Mouse (Mus musculus): ENCODE results near the gene Lrp4. TPM values are rescaled to one million over a fixed set of nuclear protein-coding genes. Genes with fewer than 3 reads are reported as not detected.
A peak's percentile ranks its signal among the peaks of the same experiment; 100 is the strongest.

The Lrp4 gene
- polyA plus RNA-seq, 1 experiment from 2014 or later, result 4.6 TPM

DNA sequence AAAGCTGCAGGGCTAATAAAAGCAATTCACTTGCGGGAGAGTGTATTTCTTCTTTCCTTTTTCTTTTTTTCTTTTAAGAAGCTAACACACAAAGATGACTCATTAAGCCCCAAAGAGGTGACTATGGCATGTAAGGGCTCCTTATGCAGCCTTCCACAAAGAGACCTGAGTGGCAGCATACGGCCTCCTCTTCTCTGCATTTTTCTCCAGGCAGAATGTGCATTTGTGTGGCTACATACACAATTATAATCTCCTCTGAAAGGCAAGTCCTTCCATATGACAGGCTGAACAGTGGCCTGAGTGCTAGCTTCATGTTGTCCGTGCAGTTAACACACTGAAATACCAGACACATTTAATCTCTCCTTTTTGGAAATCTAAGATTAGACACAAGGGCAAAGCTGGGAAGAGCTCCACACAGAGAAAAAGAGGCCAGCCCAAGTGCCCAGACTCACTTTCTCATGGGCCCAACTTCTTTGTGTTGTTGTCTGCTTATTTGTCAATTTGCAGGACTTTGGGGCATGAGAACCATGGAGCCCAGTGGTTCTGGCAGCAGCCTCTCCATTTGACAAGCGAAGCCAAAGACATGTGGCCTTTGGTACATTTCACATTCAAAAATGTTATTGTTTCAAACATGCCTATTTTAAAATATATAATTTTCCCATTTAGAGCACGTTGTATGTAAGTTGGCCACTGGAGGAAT lies 20.0 kb upstream of the Lrp4 start:
- no peaks in the 10 kb centered on the region for H3K9me3 ChIP-seq
- no peaks in the 10 kb centered on the region for H3K36me3 ChIP-seq
- H3K4me1 ChIP-seq, result peaks cover 6% of the 10 kb centered on the region; the same call in 1 of the 2 replicates
- 76% methylated on average over 5 of the region's 5 CpGs for WGBS
- H3K4me3 ChIP-seq, result no peak overlapping the region
- no peaks in the 10 kb centered on the region for H3K27me3 ChIP-seq (ENCODE audit: insufficient read depth, poor library complexity, severe bottlenecking)
- 0 out of 2 replicates have a peak overlapping the region, but pooled peaks have one; percentile 37 for H3K27ac ChIP-seq
- peak; percentile 41 for DNase-seq (ENCODE audit: low spot score)

DNA sequence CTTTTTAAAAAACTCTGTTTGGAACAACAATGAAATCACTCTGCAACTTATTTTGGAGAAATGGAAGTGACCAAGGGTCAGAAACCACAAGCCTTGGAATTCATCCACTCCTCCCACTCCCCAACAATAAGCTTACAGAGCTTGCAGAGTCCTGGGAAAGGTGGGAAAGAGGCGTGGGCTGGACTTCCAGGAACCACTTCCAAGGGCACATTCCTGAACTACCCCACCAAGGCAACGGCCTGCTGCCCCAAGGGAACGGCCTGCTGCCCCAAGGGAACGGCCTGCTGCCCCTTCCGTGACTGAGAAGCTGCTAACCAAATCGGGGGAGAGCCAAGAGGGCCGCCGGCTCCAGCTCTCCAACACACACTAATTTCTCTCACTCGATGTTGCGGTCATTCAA lies 18.0 kb upstream of the Lrp4 start:
- no peaks in the 10 kb centered on the region for H3K36me3 ChIP-seq
- no peaks in the 10 kb centered on the region for H3K27me3 ChIP-seq (ENCODE audit: insufficient read depth, poor library complexity, severe bottlenecking)
- H3K9me3 ChIP-seq, result no peaks in the 10 kb centered on the region
- peaks cover 6% of the 10 kb centered on the region; the same call in 1 of the 2 replicates for H3K4me1 ChIP-seq
- H3K27ac ChIP-seq, result no peak overlapping the region
- WGBS, result 80% methylated on average over 10 of the region's 10 CpGs
- peak; percentile 30 for DNase-seq (ENCODE audit: low spot score)
- H3K4me3 ChIP-seq, result no peak overlapping the region

DNA sequence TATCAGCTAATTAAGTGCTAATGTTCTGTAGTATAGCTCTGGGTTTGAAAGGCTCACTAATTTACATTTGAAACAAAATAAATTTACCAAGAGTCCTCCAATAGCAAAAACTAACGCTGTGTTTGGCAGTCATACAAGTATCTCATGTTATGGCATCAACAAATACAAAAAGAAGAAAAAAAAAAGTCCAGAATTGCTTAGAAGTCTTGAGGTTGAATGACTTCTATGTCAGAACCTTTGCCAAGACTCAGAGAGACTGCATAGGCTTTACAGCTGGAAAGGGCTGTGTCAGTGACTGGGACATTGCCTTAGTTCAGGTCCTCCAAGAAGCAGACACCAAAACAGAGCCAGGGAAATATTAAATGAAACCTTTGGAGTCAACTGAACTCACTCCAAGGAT lies 17.4 kb upstream of the Lrp4 start:
- no peak for DNase-seq (ENCODE audit: low spot score)
- peaks cover 6% of the 10 kb centered on the region; the same call in 1 of the 2 replicates for H3K4me1 ChIP-seq
- no peaks in the 10 kb centered on the region for H3K9me3 ChIP-seq
- H3K27me3 ChIP-seq (ENCODE audit: insufficient read depth, poor library complexity, severe bottlenecking), result no peaks in the 10 kb centered on the region
- H3K27ac ChIP-seq, result no peak overlapping the region
- WGBS, result 78% methylated on average over 1 of the region's 1 CpGs
- no peak overlapping the region for H3K4me3 ChIP-seq
- no peaks in the 10 kb centered on the region for H3K36me3 ChIP-seq

DNA sequence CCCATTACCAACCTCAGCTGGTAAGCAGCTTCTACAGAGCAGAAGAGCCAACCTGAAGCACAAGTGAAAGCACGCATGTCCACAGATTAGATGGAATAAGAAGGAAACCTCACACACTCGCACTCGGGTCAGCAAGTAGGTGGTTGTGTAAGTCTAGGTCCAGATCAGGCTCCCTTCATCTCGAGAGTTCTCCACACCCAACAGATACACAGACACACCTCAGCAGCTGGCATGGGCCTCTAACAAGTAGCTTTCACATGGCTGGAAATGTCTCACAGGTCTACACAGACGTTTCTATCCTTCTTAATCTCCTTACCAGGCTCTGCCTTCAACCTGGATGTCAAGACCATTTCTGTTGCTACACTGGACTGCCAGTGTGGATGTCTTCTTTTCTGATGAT lies 16.6 kb upstream of the Lrp4 start:
- no peak overlapping the region for H3K27ac ChIP-seq
- H3K36me3 ChIP-seq, result no peaks in the 10 kb centered on the region
- H3K4me3 ChIP-seq, result no peak overlapping the region
- H3K4me1 ChIP-seq, result peaks cover 6% of the 10 kb centered on the region; the same call in 1 of the 2 replicates
- no peaks in the 10 kb centered on the region for H3K27me3 ChIP-seq (ENCODE audit: insufficient read depth, poor library complexity, severe bottlenecking)
- no peaks in the 10 kb centered on the region for H3K9me3 ChIP-seq
- WGBS, result 83% methylated on average over 5 of the region's 5 CpGs
- no peak for DNase-seq (ENCODE audit: low spot score)

DNA sequence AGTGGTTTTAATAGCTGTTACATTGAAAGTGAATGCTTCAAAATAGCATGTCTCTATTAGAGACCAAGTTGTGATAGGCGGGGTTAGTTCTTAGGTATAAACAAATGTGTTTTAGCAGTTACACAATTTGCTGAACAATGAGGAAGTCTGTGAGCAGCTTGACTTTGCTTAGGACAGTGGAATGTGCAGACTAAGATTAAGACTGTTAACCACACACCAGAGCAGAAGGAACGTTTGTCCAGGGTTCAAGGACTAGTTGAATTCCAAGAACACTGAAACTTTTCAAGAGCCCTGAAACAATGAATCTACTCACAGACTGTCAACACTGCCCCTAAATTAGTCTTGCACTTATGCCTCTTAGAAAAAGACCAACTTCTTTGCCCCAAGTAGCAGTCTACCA lies 15.6 kb upstream of the Lrp4 start:
- Histone ChIP-seq H3K27me3 (ENCODE audit: insufficient read depth, poor library complexity, severe bottlenecking) (no peaks in the 10 kb centered on the region), H3K27ac (no peak overlapping the region), H3K4me3 (no peak overlapping the region), H3K4me1 (peaks cover 6% of the 10 kb centered on the region; the same call in 1 of the 2 replicates), H3K9me3 (no peaks in the 10 kb centered on the region), H3K36me3 (no peaks in the 10 kb centered on the region)
- WGBS, result 59% methylated on average over 2 of the region's 2 CpGs
- DNase-seq (ENCODE audit: low spot score), result no peak

DNA sequence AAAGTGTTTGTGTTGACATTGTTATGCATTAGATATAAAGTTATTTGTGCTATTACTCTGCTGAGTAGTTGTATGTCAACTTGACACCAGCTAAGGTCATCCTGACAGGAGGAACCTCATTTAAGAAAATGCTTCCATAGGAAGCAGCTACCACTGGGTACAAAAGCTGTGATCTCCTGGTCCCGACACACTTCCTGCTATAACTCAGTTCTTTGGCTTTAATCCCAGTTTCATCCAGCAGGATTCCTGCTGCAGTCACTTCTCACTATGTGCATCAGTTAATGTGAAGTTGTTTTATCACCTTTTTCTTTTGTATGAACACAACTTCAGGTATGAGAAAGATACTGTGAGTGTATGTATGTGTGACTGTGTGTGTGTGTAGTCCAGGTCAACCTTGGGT lies 15.1 kb upstream of the Lrp4 start:
- WGBS, result 53% methylated on average over 1 of the region's 1 CpGs
- Histone ChIP-seq H3K4me1 (peaks cover 3% of the 10 kb centered on the region; the same call in 1 of the 2 replicates), H3K9me3 (no peaks in the 10 kb centered on the region), H3K27me3 (ENCODE audit: insufficient read depth, poor library complexity, severe bottlenecking) (no peaks in the 10 kb centered on the region), H3K27ac (no peak overlapping the region), H3K36me3 (no peaks in the 10 kb centered on the region), H3K4me3 (no peak overlapping the region)
- DNase-seq (ENCODE audit: low spot score), result no peak

DNA sequence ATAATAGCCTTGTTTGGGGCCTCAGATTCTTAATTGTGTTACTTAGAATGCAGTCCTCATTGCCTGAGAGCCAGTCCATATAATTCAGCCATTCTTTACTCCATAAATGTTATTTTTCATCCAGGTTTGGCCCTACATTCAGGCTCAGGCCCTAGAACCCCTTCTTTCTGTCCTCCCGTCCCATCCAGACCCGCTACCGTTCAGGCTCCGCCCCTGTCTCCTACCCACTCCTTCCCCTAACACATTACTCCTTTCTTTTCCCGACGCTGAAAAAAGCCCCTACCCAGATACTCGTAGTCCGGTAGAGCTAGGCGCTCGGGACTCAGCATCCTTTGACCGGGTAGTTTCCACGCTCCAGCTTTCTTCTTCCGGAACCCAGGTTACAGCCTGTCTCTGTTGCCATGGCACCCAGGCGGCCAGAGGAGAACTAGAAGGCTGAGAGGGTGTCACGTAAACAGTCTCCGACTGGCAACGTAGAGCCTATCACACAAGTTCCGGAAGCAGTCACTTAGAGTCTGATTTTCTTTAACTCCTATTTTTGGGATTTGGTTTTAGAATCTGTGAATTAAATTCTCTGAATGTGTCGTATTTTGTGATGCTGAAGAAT lies 12.9 kb upstream of the Lrp4 start, which contains the start of gene 1110051M20Rik:
1110051M20Rik (minus strand) TSS at position 419 of the 607 bp plus-strand sequence.
- no peaks in the 10 kb centered on the region for H3K36me3 ChIP-seq
- DNase-seq (ENCODE audit: low spot score), result peak; percentile 93
- no peaks in the 10 kb centered on the region for H3K9me3 ChIP-seq
- no peaks in the 10 kb centered on the region for H3K27me3 ChIP-seq (ENCODE audit: insufficient read depth, poor library complexity, severe bottlenecking)
- peak within 1 kb of the TSS; percentile 79 for H3K27ac ChIP-seq
- peak within 1 kb of the TSS; percentile 78 for H3K4me3 ChIP-seq
- under 1% methylated on average over 19 of the region's 19 CpGs for WGBS
- H3K4me1 ChIP-seq, result no peaks in the 10 kb centered on the region

DNA sequence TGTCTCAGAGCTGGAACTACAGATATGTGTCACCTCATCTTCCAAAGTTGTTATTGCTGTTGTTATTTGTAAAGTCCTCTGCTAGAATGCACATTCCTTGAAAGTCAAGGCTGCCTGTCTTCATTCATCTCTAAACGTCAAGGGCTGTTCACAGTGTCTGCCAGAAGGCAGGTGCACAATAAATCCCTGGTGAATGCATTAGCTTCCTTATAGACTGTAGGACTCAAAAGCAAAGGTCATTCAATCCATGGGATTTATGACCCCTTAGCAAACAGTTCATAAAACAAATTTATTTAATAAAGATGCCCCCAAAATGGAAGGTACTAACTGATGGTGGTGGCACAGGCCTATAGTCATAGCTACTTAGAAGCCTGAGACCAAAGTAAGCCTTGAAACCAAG lies 7.6 kb upstream of the Lrp4 start:
- H3K9me3 ChIP-seq, result no peaks in the 10 kb centered on the region
- no peaks in the 10 kb centered on the region for H3K27me3 ChIP-seq (ENCODE audit: insufficient read depth, poor library complexity, severe bottlenecking)
- H3K36me3 ChIP-seq, result no peaks in the 10 kb centered on the region
- peaks cover 8% of the 10 kb centered on the region; the same call in 1 of the 2 replicates for H3K4me1 ChIP-seq
- H3K4me3 ChIP-seq, result no peak overlapping the region
- DNase-seq (ENCODE audit: low spot score), result no peak
- no peak overlapping the region for H3K27ac ChIP-seq
- 72% methylated on average over 1 of the region's 1 CpGs for WGBS

DNA sequence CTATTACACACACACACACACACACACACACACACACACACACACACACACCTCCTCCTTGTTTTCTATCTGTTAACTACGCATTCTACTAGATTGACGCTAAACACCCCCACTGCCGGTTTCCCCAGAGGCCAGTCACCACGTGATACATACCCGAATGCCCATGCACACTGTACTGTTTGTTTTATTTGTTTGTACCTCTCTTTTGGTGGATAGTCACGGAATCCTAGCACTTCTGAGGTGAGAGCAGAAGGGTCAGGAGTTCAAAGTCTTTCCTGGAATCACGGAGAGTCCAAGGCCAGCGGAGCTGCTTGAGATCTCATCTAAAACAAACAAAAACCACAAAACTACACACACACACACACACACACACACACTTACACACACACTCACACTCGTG lies 7.0 kb upstream of the Lrp4 start:
- Histone ChIP-seq H3K27me3 (ENCODE audit: insufficient read depth, poor library complexity, severe bottlenecking) (no peaks in the 10 kb centered on the region), H3K27ac (no peak overlapping the region), H3K4me3 (no peak overlapping the region), H3K9me3 (no peaks in the 10 kb centered on the region), H3K4me1 (peaks cover 8% of the 10 kb centered on the region; the same call in 1 of the 2 replicates), H3K36me3 (no peaks in the 10 kb centered on the region)
- 73% methylated on average over 9 of the region's 9 CpGs for WGBS
- no peak for DNase-seq (ENCODE audit: low spot score)

DNA sequence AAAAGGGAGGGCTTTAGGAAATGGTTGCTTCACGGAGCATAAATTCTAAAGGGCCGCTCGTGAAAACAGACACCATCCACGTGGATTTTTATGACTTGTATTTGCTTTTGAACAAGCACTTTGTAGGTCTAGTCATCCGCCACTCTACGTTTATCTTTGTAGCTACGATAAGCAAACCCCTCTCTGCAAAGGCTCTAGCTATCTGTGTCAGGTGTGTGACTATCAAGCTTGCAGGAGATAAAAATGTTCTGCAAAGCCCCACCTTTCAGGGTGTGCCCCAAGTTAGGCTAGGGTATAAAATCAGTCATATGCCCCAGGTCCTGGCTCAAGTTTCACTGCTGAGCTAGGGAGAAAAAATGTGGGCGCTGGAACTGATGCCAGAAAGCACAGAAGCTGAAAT lies 4.7 kb upstream of the Lrp4 start:
- H3K36me3 ChIP-seq, result no peaks in the 10 kb centered on the region
- WGBS, result 38% methylated on average over 8 of the region's 8 CpGs
- H3K9me3 ChIP-seq, result no peaks in the 10 kb centered on the region
- no peak overlapping the region for H3K27ac ChIP-seq
- DNase-seq (ENCODE audit: low spot score), result no peak
- H3K4me1 ChIP-seq, result peaks cover 22% of the 10 kb centered on the region
- H3K4me3 ChIP-seq, result peak overlapping the region; percentile 27; the same call in 1 of the 2 replicates
- H3K27me3 ChIP-seq (ENCODE audit: insufficient read depth, poor library complexity, severe bottlenecking), result no peaks in the 10 kb centered on the region

DNA sequence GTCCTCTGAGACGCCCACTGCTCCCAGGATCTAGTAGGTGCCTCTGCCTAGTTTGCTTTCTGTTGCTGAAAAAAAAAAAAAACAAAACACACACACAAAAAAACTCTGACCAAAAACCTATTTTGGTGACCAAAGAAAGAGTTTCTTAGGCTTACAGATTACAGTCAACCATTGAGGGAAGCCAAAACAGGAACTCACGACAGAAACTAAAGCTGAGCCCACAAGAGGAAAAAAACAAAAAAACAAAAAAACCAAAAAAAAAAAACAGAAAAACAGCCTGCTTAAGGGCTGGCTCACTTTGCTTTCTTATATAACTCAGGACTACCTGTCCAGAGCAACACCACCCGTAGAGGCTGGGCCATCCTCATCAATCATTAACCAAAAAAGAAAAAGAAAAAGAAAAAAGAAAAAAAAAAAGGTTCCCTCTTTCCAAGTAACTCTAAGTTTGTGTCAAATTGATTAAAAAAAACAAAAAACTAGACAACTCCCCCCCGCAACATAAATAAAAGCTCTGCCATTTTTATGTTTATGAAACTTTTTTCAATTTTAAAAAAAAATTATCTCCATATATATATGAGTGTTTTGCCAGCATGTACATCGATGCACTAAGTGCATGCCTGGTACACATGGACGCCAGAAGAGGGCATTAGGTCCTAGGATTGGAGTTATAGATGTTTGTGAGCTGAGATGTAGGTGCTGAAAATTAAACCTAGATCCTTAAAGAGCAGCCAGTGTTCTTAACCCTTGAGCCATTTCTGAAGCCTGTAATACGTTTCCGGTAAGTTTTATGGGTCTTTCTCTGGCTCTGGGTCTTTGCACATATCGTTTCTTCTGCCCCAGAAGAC lies 3.9 kb upstream of the Lrp4 start:
- Histone ChIP-seq H3K4me1 (peaks cover 28% of the 10 kb centered on the region), H3K27me3 (ENCODE audit: insufficient read depth, poor library complexity, severe bottlenecking) (no peaks in the 10 kb centered on the region), H3K36me3 (no peaks in the 10 kb centered on the region), H3K9me3 (no peaks in the 10 kb centered on the region), H3K27ac (no peak overlapping the region), H3K4me3 (no peak overlapping the region)
- no peak for DNase-seq (ENCODE audit: low spot score)
- WGBS, result 81% methylated on average over 9 of the region's 9 CpGs

DNA sequence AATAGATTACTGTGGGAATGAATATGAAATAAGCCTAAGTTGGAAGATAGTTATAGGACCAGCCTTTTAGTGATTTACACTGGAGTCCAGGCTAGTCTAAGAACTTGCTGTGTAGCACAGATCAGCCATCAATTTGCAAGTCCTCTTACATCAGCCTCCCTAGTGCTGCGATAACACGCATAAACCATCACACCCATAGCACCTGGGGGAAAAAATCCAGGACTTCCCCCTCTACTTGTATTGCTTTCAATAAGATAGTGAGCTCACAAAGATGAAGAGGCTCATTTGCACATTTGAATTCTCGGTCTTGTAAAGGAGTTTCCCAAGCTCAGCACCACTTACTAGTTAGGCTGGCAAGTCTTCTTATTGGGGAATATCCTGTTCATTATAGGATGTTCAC lies 2.9 kb upstream of the Lrp4 start:
- Histone ChIP-seq H3K4me3 (no peak overlapping the region), H3K36me3 (no peaks in the 10 kb centered on the region), H3K9me3 (no peaks in the 10 kb centered on the region), H3K4me1 (peaks cover 32% of the 10 kb centered on the region), H3K27ac (no peak overlapping the region), H3K27me3 (ENCODE audit: insufficient read depth, poor library complexity, severe bottlenecking) (no peaks in the 10 kb centered on the region)
- 84% methylated on average over 3 of the region's 3 CpGs for WGBS
- no peak for DNase-seq (ENCODE audit: low spot score)

DNA sequence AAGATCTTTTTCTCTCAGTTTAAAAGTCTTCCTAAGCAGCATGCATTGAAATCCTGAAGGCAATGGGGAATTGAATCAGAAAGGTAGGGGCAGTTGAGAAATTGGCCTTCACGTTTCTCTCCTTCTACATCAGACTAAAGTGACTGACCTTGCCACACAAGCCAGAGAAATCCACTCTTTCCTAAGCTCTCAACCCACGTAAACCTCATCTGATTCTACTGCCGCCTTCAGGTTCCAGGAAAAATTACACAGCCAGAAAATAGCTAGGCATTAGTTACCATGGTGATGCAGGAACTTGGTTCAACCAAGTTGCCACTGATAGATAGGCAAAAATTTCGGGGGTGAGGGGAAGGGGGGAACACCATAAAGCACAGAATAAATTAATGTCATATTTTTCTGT lies 1.5 kb upstream of the Lrp4 start:
- H3K9me3 ChIP-seq, result no peaks in the 10 kb centered on the region
- no peak overlapping the region for H3K27ac ChIP-seq
- peaks cover 40% of the 10 kb centered on the region for H3K4me1 ChIP-seq
- H3K4me3 ChIP-seq, result no peak overlapping the region
- WGBS, result 5% methylated on average over 4 of the region's 4 CpGs
- H3K27me3 ChIP-seq (ENCODE audit: insufficient read depth, poor library complexity, severe bottlenecking), result no peaks in the 10 kb centered on the region
- H3K36me3 ChIP-seq, result no peaks in the 10 kb centered on the region
- no peak for DNase-seq (ENCODE audit: low spot score)

Measured in heart, embryonic 10.5 days (tissue).